Mouse (Mus musculus) cerebellum, adult 2 months (tissue): ENCODE measurements at regions not wholly inside any gene's neighbourhood (a gene's known extent, or its start where the extent isn't known, plus 50 kb on each side); places are given as distances from the start of the nearest gene placed in this dataset.

Experiments
- DNase-seq, 2 experiments: peaks; one replicate each; pipeline ENCODE4 v3.0.0; 2021
- H3K27ac ChIP-seq: fragments of 200-500 bp; 2 replicates; pipeline ENCODE4 v1.5.1; 2012; ENCODE audit warnings: low read length, control low read depth, inconsistent platforms; ENCODE audit not compliant: insufficient read depth
- H3K27me3 ChIP-seq: fragments of 200-500 bp; 2 replicates; pipeline ENCODE4 v1.6.1; 2012; ENCODE audit warnings: inconsistent platforms, mild to moderate bottlenecking, low read length, moderate library complexity; ENCODE audit not compliant: control insufficient read depth, insufficient read depth
- H3K4me1 ChIP-seq: fragments of 200-500 bp; 2 replicates; pipeline ENCODE4 v1.6.1; 2011; ENCODE audit warnings: low read length; ENCODE audit not compliant: control insufficient read depth, insufficient read depth
- H3K4me3 ChIP-seq: fragments of 200-500 bp; replicated peaks from 2 replicates; pipeline ENCODE3; 2011; ENCODE audit warnings: mild to moderate bottlenecking, low read depth, low read length, control low read depth; ENCODE audit not compliant: insufficient read depth
- CTCF ChIP-seq: fragments of 200-500 bp; IDR thresholded peaks from 2 replicates; pipeline ENCODE4 v1.5.1; 2011; ENCODE audit warnings: low read depth, mild to moderate bottlenecking, control low read depth, low read length, moderate library complexity, borderline replicate concordance; ENCODE audit not compliant: insufficient read depth
- POLR2A ChIP-seq: fragments of 200-500 bp; IDR thresholded peaks from 2 replicates; pipeline ENCODE4 v1.6.1; 2011; ENCODE audit warnings: low read length, control low read depth, borderline replicate concordance; ENCODE audit not compliant: insufficient read depth
- WGBS: fragments of 180-500 bp; shearing (Covaris S2); methylation state at CpG from one replicate; pipeline ENCODE4 v1.1.7; 2018; 5-methylcytosine and 5-hydroxymethylcytosine counted together

- TF ChIP-seq POLR2A (no peak), CTCF (no peak)
- Histone ChIP-seq H3K27me3 (no peaks in the 10 kb centered on the region), H3K4me1 (no peaks in the 10 kb centered on the region; the same call in none of the 2 replicates), H3K27ac (no peak overlapping the region), H3K4me3 (no peak overlapping the region)
- DNase-seq = no peak
These were observed 54.8 kb upstream of the Scel start for GRCm38 (mm10) chr14:103458340-103458739.

GRCm38 (mm10) chr14:103456106-103456505 is 57.0 kb upstream of the Scel start:
- no peaks in the 10 kb centered on the region for H3K27me3 ChIP-seq
- H3K4me3 ChIP-seq = no peak overlapping the region
- 30% methylated on average over 1 of the region's 1 CpGs for WGBS
- DNase-seq = no peak
- no peaks in the 10 kb centered on the region; the same call in none of the 2 replicates for H3K4me1 ChIP-seq
- TF ChIP-seq POLR2A = no peak
- no peak for TF ChIP-seq CTCF
- H3K27ac ChIP-seq = no peak overlapping the region

GRCm38 (mm10) chr14:103450756-103451155 is 62.4 kb upstream of the Scel start:
- H3K4me3 ChIP-seq = no peak overlapping the region
- no peak overlapping the region for H3K27ac ChIP-seq
- H3K27me3 ChIP-seq = no peaks in the 10 kb centered on the region
- H3K4me1 ChIP-seq = no peaks in the 10 kb centered on the region; the same call in 1 of the 2 replicates
- no peak for DNase-seq
- 83% methylated on average over 6 of the region's 6 CpGs for WGBS
- TF ChIP-seq CTCF (no peak), POLR2A (no peak)

- 86% methylated on average over 5 of the region's 5 CpGs for WGBS
- no peak overlapping the region for H3K27ac ChIP-seq
These were observed 63.7 kb upstream of the Scel start for GRCm38 (mm10) chr14:103449447-103449846.

GRCm38 (mm10) chr14:103449033-103449432 is 64.1 kb upstream of the Scel start:
- TF ChIP-seq CTCF (no peak), POLR2A (no peak)
- Histone ChIP-seq H3K4me3 (no peak overlapping the region), H3K4me1 (no peaks in the 10 kb centered on the region), H3K27me3 (no peaks in the 10 kb centered on the region), H3K27ac (no peak overlapping the region)
- DNase-seq = no peak
- 83% methylated on average over 7 of the region's 7 CpGs for WGBS

More at GRCm38 (mm10) chr14:103449447-103449846, 63.7 kb upstream of the Scel start:
- Histone ChIP-seq H3K27me3 (no peaks in the 10 kb centered on the region), H3K4me3 (no peak overlapping the region), H3K4me1 (no peaks in the 10 kb centered on the region)
- TF ChIP-seq CTCF (no peak), POLR2A (no peak)
- no peak for DNase-seq

- DNase-seq = peak; percentile 37 to 76
- no peak for TF ChIP-seq CTCF
- no peak for TF ChIP-seq POLR2A
- Histone ChIP-seq H3K27me3 (no peaks in the 10 kb centered on the region), H3K4me3 (no peak overlapping the region), H3K27ac (no peak overlapping the region), H3K4me1 (no peaks in the 10 kb centered on the region)
- 21% methylated on average over 2 of the region's 2 CpGs for WGBS
These were observed 66.5 kb upstream of the Scel start for GRCm38 (mm10) chr14:103446671-103447070.

GRCm38 (mm10) chr14:103441454-103442065 is 71.6 kb upstream of the Scel start:
- no peak for TF ChIP-seq POLR2A
- no peak for TF ChIP-seq CTCF
- Histone ChIP-seq H3K4me3 (no peak overlapping the region), H3K4me1 (peaks cover 5% of the 10 kb centered on the region; the same call in 1 of the 2 replicates), H3K27ac (no peak overlapping the region), H3K27me3 (no peaks in the 10 kb centered on the region)
- no peak for DNase-seq
- 56% methylated on average over 15 of the region's 15 CpGs for WGBS

- Histone ChIP-seq H3K4me3 (no peak overlapping the region), H3K4me1 (peaks cover 5% of the 10 kb centered on the region; the same call in 1 of the 2 replicates), H3K27me3 (no peaks in the 10 kb centered on the region), H3K27ac (no peak overlapping the region)
- TF ChIP-seq POLR2A = peak; percentile 29; the same call in 1 of the 2 replicates
- no peak for TF ChIP-seq CTCF
- DNase-seq = peak; percentile 28 to 57
- 19% methylated on average over 8 of the region's 8 CpGs for WGBS
These were observed 72.9 kb upstream of the Scel start for GRCm38 (mm10) chr14:103440243-103440642.
